Mouse (Mus musculus): ENCODE measurements around the gene Socs2. TPM values are rescaled to one million over a fixed set of nuclear protein-coding genes. Genes with fewer than 3 reads are reported as not detected.

Socs2 gene
- polyA plus RNA-seq, 1 experiment = 27.5 TPM

DNA sequence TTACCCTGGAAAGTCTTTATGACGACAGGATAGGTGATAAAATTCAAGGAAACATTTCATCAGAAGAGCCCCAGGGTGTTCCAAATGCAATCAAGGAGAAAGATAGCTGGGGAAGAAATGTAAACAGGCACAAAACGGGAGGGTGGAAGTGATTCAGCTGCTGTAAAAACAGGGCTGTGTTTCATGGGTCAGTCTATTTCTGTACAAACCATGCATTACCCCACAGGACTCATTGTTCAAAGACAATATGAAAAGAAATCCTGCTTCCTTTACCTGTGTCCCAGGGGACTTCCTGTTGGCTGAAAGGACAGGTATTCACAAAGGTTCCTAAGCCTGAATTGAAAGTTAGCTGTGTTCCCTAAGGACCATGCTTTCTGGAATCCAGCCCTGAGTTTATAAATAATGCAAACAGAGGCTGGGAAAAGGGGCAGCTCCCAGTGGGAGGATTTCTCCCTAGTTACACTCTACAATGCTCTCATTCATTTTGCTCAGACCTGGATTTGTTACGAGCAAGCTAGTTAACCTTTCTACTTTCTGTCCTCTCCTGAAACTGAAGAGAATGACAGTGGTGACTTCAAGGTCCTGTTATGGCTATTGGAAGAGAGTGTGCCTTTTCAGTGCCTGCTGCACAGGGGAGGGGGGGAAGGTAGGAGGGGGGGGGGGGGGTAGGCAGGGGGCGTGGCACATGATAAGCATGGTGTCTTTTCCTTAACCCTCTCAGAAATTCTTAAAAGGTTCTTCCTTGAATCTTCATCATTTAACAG lies 80.0 kb downstream of the Socs2 start:
- peak overlapping the region; percentile 3 for H3K4me3 ChIP-seq
- H3K36me3 ChIP-seq (ENCODE audit: control insufficient read depth, insufficient read depth) = no peaks in the 10 kb centered on the region
- no peak overlapping the region for H3ac ChIP-seq (ENCODE audit: control insufficient read depth, insufficient read length)
- H3K4me2 ChIP-seq (ENCODE audit: low read depth) = peak overlapping the region; percentile 59
- no peaks in the 10 kb centered on the region for H3K27me3 ChIP-seq (ENCODE audit: control insufficient read depth, insufficient read depth, insufficient read length)
- TF ChIP-seq CEBPB (IDR thresholded peaks at IDR 0.05; ENCODE audit: insufficient read depth, poor library complexity, severe bottlenecking) (peak; percentile 86), USF1 (IDR thresholded peaks at IDR 0.05; ENCODE audit: low read depth) (no peak)
- no peaks in the 10 kb centered on the region for H3K79me2 ChIP-seq (ENCODE audit: control insufficient read depth, insufficient read depth)

Other genes starting within 250 kb of the Socs2 start
- gene Cradd, start 93.0 kb downstream of the Socs2 start, polyA plus RNA-seq (2012; fragmentation: generic; extraction: Trizol) = 9.5 TPM
- 177 TPM for gene Mrpl42, start 84.8 kb upstream of the Socs2 start, polyA plus RNA-seq (2012; fragmentation: generic; extraction: Trizol)
- 157 TPM for gene Ube2n, start 98.0 kb upstream of the Socs2 start, polyA plus RNA-seq (2012; fragmentation: generic; extraction: Trizol)
- gene Nudt4, start 147.0 kb upstream of the Socs2 start, polyA plus RNA-seq (2012; fragmentation: generic; extraction: Trizol) = 36.8 TPM

All from myocyte (in vitro differentiated cells).